Mouse (Mus musculus): ENCODE results near the gene Gtpbp2.

Gtpbp2 gene

GRCm38 (mm10) chr17:46160686-46161085 is at the start of gene Gtpbp2:
Gene Gtpbp2 (plus strand): TSS chr17:46161032.
- peak; percentile 99 for DNase-seq (ENCODE audit: low read depth)

- no peak for DNase-seq (ENCODE audit: low read depth)
These were observed 45.3 kb upstream of the Gtpbp2 start for GRCm38 (mm10) chr17:46115489-46115888.

GRCm38 (mm10) chr17:46116138-46116537 is 44.7 kb upstream of the Gtpbp2 start:
- no peak for DNase-seq (ENCODE audit: low read depth)

GRCm38 (mm10) chr17:46116881-46117280 is 44.0 kb upstream of the Gtpbp2 start:
- no peak for DNase-seq (ENCODE audit: low read depth)

GRCm38 (mm10) chr17:46117623-46118422 is 43.0 kb upstream of the Gtpbp2 start:
- DNase-seq (ENCODE audit: low read depth), result no peak

GRCm38 (mm10) chr17:46118423-46118850 is 42.4 kb upstream of the Gtpbp2 start:
- no peak for DNase-seq (ENCODE audit: low read depth)

- DNase-seq (ENCODE audit: low read depth), result no peak
These were observed 41.2 kb upstream of the Gtpbp2 start for GRCm38 (mm10) chr17:46119641-46120040.

- no peak for DNase-seq (ENCODE audit: low read depth)
These were observed 38.0 kb upstream of the Gtpbp2 start for GRCm38 (mm10) chr17:46122791-46123190.

- no peak for DNase-seq (ENCODE audit: low read depth)
These were observed 37.5 kb upstream of the Gtpbp2 start for GRCm38 (mm10) chr17:46123285-46123684.

- no peak for DNase-seq (ENCODE audit: low read depth)
These were observed 36.7 kb upstream of the Gtpbp2 start for GRCm38 (mm10) chr17:46123953-46124700.

GRCm38 (mm10) chr17:46126608-46127007 is 34.2 kb upstream of the Gtpbp2 start:
- DNase-seq (ENCODE audit: low read depth), result no peak

- no peak for DNase-seq (ENCODE audit: low read depth)
These were observed 32.9 kb upstream of the Gtpbp2 start for GRCm38 (mm10) chr17:46127814-46128493.

GRCm38 (mm10) chr17:46129741-46130498 is 30.9 kb upstream of the Gtpbp2 start:
- DNase-seq (ENCODE audit: low read depth), result peak; percentile 97

GRCm38 (mm10) chr17:46132058-46132718 is 28.6 kb upstream of the Gtpbp2 start:
- no peak for DNase-seq (ENCODE audit: low read depth)

GRCm38 (mm10) chr17:46132862-46133261 is 28.0 kb upstream of the Gtpbp2 start:
- no peak for DNase-seq (ENCODE audit: low read depth)

GRCm38 (mm10) chr17:46138563-46139236 is 22.1 kb upstream of the Gtpbp2 start:
- no peak for DNase-seq (ENCODE audit: low read depth)

- DNase-seq (ENCODE audit: low read depth), result no peak
These were observed 21.0 kb upstream of the Gtpbp2 start for GRCm38 (mm10) chr17:46139872-46140271.

GRCm38 (mm10) chr17:46143578-46144423 is 17.0 kb upstream of the Gtpbp2 start, which contains the start of gene Rsph9:
Gene Rsph9 (minus strand): TSS chr17:46144216.
- peak; percentile 59 for DNase-seq (ENCODE audit: low read depth)

Measured in fibroblast of lung, adult 2 months (primary cell).